Mouse (Mus musculus) neural tube, embryonic 13.5 days (tissue): ENCODE data around the gene Abhd16a. TPM values are rescaled to one million over a fixed set of nuclear protein-coding genes. Genes with fewer than 3 reads are reported as not detected.

Source experiments
- ATAC-seq: fragments of 200-750 bp; cut with Nextera tagmentation; 2 replicates; pipeline ENCODE4 v1.8.0; 2017; ENCODE audit warnings: low read depth, mild to moderate bottlenecking, moderate TSS enrichment, moderate library complexity
- H3K27ac ChIP-seq: fragments of 300-500 bp; sonication (generic); replicated peaks from 2 replicates; pipeline ENCODE4 v1.5.1; 2015; ENCODE audit warnings: moderate library complexity, mild to moderate bottlenecking, inconsistent platforms
- H3K27me3 ChIP-seq: fragments of 300-500 bp; sonication (generic); 2 replicates; pipeline ENCODE4 v1.6.1; 2015; ENCODE audit warnings: mild to moderate bottlenecking, inconsistent platforms
- H3K36me3 ChIP-seq: fragments of 300-500 bp; sonication (generic); 2 replicates; pipeline ENCODE4 v1.6.1; 2015; ENCODE audit warnings: mild to moderate bottlenecking, inconsistent platforms
- H3K4me1 ChIP-seq: fragments of 300-500 bp; sonication (generic); replicated peaks from 2 replicates; pipeline ENCODE4 v1.6.1; 2015; ENCODE audit warnings: inconsistent platforms
- H3K4me2 ChIP-seq: fragments of 300-500 bp; sonication (generic); 2 replicates; pipeline ENCODE4 v1.6.1; 2015; ENCODE audit warnings: inconsistent platforms, mild to moderate bottlenecking, moderate library complexity
- H3K4me3 ChIP-seq: fragments of 300-500 bp; sonication (generic); 2 replicates; pipeline ENCODE4 v1.5.1; 2015; ENCODE audit warnings: mild to moderate bottlenecking, inconsistent platforms
- H3K9ac ChIP-seq: fragments of 300-500 bp; sonication (generic); 2 replicates; pipeline ENCODE4 v1.6.1; 2015; ENCODE audit warnings: moderate library complexity, mild to moderate bottlenecking, inconsistent platforms
- H3K9me3 ChIP-seq: fragments of 300-500 bp; sonication (generic); 2 replicates; pipeline ENCODE4 v1.6.1; 2016; ENCODE audit warnings: inconsistent platforms
- WGBS: fragments of 180-500 bp; shearing (Covaris S2); methylation state at CpG from one replicate; pipeline ENCODE4 v1.1.7; 2015; 5-methylcytosine and 5-hydroxymethylcytosine counted together
- polyA plus RNA-seq: library from polyadenylated mRNA; unstranded; fragments of >200 nt; fragmentation: Nextera tagmentation; extraction: Ambion mirVana; gene quantifications from 2 replicates; pipeline ENCODE4 v1.2.1, GENCODE M21; 2015

Gene Abhd16a
- polyA plus RNA-seq, 1 experiment from 2014 or later: 104 TPM

DNA sequence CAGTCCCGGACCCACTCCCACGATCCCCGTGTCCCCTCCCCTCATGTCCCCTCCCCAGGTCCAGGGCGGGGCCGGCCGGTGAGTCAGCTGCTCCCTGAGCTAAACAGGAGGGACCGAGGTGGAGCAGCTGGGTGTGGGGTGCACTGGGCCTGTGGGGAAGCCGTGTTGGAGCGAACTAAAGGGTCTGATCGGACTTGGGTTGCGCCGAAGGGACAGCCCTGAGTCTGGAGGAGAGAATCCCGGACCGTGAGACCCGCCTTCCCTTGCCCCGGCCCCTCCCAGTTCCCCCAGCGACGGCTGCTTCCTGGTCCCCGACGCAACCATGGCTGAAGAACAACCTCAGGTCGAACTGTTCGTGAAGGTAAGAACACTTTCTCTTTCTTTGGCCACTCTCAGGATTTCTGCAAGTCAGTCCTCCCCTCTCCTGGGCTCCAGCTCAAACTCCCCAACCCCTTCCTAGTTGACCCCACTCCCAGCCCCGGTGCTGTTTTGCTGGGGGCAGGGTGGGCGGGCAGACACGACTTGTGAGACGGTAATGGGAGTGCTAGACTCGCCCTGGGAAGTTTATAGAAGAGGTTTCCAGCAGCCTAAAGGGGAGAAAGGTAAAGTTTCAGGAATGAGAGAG, 38.8 kb upstream of the Abhd16a start:
- Histone ChIP-seq H3K4me3 (peak overlapping the region; percentile 45), H3K9ac (peak overlapping the region; percentile 78), H3K4me1 (peaks cover 58% of the 10 kb centered on the region), H3K4me2 (peak overlapping the region; percentile 64), H3K9me3 (no peaks in the 10 kb centered on the region), H3K27me3 (no peaks in the 10 kb centered on the region), H3K27ac (peak overlapping the region; percentile 95), H3K36me3 (peaks cover 13% of the 10 kb centered on the region)
- 1% methylated on average over 27 of the region's 27 CpGs for WGBS
- peak; percentile 15; the same call in 1 of the 2 replicates for ATAC-seq

DNA sequence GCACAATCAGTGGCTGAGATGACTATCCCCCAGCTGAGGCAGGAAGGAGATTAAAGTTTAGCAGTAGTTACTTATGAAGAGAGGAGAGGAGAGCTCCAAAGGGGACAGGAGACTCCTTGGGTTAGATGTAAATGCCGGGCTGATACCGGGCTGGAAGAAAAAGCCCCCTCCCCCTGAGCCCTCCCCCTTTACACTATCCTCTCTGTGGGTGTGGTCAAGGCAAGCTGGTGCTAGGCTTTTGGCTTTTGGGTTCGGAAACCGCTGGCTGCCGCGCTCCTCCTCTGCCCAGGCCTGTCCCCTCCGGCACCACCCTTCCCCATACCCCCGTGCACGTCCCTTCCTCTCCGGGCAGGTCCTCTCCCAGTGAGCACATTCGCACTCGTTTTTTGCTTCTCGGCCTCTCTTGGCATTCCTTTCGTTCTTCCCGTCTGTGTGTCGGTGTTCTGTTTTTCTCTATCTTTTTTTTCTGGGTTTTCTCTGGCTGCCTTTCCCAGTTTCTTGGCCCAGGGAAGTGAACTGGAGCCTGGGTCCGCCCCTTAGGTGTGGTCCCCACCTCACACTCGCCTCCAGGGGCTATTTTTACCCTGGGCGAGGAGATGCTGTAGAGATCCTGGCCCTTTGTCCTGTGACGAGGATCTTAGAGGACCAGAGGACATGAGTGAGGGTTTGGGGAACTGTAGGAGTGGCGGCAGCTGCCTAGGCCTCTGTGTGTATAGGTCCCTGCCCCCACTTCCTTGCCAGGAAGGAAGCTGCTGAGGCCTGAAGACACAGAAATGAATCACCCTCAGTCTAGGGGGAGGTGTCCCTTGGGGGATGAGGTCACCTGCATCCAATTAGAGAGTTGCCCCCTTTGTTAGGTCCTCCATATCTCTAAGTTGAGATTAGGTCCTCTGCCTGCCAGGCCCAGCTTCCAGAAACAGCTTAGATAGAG, 37.6 kb upstream of the Abhd16a start:
- Histone ChIP-seq H3K27me3 (no peaks in the 10 kb centered on the region), H3K9ac (peak overlapping the region; percentile 78)

DNA sequence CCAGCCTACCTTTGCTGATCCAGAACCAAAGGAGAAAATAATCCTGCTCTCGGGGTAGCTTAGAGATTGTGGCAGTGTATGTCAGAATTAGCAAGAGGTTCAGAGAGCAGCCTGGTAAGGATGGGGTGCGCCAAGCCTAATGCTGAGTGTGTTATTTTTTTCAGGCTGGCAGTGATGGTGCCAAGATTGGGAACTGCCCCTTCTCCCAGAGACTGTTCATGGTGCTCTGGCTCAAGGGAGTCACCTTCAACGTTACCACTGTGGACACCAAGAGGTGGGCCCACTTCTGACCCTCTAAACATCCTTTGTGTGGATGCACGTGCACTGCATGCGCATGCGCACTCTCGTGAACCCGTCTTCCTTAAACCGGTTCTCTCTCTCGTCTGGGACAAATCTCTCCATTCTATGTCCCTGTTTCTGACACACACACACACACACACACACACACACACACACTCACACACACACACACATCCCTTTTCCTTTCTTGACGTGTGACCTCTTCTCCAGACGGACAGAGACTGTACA, 36.7 kb upstream of the Abhd16a start:
- H3K9ac ChIP-seq: peak overlapping the region; percentile 78
- H3K27me3 ChIP-seq: no peaks in the 10 kb centered on the region
- peak overlapping the region; percentile 64 for H3K4me2 ChIP-seq
- H3K9me3 ChIP-seq: no peaks in the 10 kb centered on the region
- 86% methylated on average over 12 of the region's 12 CpGs for WGBS
- H3K27ac ChIP-seq: peak overlapping the region; percentile 95
- peaks cover 44% of the 10 kb centered on the region for H3K4me1 ChIP-seq
- H3K36me3 ChIP-seq: peaks cover 23% of the 10 kb centered on the region
- peak overlapping the region; percentile 45 for H3K4me3 ChIP-seq
- no peak for ATAC-seq

More for the DNA sequence above, 37.6 kb upstream of the Abhd16a start:
- Histone ChIP-seq H3K9me3 (no peaks in the 10 kb centered on the region), H3K27ac (peak overlapping the region; percentile 95), H3K4me1 (peaks cover 49% of the 10 kb centered on the region), H3K4me3 (peak overlapping the region; percentile 45), H3K4me2 (peak overlapping the region; percentile 64), H3K36me3 (peaks cover 23% of the 10 kb centered on the region)
- ATAC-seq: peak; percentile 57
- WGBS: 2% methylated on average over 21 of the region's 21 CpGs

DNA sequence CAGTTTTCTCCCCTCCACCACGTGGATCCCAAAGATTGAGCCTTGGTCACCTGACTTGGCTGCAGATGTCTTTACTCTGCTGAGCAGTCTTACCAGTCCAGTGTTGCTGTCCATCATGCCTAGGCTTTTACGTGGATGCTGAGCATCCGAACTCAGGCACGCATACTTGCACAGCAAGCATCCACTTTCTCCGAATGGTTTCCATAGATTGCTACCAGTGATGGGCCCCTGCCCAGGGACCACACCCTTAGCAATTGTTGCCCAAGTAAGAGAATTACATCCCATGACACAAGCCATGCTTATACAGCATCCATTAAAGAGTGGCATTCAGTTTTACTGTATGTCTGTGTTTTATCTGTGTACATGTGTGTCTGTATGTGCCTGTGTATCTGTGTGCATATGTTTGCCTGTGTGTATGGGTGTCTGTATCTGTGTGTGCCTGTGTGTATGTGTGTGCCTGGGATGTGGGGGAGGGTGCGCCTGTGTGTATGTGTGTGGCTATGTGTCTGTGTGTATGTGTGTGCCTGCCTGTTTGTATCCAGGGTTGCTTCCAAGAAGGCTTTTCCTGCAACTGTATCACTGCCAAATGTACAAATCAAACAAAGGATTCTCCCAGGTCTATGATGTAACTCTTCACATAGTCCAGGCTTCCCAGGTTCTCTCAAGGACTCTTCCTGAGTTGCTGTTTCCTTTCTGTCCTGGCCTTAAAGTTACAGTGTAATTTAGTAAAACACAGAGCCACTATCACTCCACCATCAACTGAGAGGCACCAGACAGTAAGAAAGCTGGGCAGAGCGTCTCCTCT, 33.2 kb upstream of the Abhd16a start:
- no peak overlapping the region for H3K4me3 ChIP-seq
- ATAC-seq: no peak
- H3K36me3 ChIP-seq: peaks cover 28% of the 10 kb centered on the region
- no peak overlapping the region for H3K27ac ChIP-seq
- no peak overlapping the region for H3K4me2 ChIP-seq
- no peaks in the 10 kb centered on the region for H3K27me3 ChIP-seq
- no peaks in the 10 kb centered on the region for H3K9me3 ChIP-seq
- peaks cover 43% of the 10 kb centered on the region for H3K4me1 ChIP-seq
- WGBS: 90% methylated on average over 7 of the region's 7 CpGs
- no peak overlapping the region for H3K9ac ChIP-seq

DNA sequence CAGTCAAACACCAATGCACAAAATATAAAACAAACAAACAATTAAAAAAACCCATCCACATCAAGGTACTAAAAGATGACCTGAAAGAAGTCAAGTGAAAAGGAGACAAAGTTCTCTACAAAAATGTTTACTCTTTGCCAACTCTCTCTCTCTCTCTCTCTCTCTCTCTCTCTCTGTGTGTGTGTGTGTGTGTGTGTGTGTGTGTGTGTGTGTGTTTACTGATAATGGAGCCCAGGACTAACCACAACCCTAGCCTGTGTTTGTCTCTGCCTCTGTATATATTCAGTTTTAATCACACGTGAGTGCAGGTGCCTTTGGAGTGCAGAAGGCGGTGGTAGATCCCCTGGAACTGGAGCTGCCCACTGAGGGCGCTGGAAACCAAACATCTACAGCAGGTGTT, 32.0 kb upstream of the Abhd16a start:
- Histone ChIP-seq H3K4me3 (no peak overlapping the region), H3K36me3 (peaks cover 38% of the 10 kb centered on the region), H3K27ac (no peak overlapping the region), H3K4me2 (no peak overlapping the region), H3K27me3 (no peaks in the 10 kb centered on the region), H3K4me1 (peaks cover 39% of the 10 kb centered on the region), H3K9ac (no peak overlapping the region), H3K9me3 (no peaks in the 10 kb centered on the region)
- 79% methylated on average over 3 of the region's 3 CpGs for WGBS
- ATAC-seq: no peak

DNA sequence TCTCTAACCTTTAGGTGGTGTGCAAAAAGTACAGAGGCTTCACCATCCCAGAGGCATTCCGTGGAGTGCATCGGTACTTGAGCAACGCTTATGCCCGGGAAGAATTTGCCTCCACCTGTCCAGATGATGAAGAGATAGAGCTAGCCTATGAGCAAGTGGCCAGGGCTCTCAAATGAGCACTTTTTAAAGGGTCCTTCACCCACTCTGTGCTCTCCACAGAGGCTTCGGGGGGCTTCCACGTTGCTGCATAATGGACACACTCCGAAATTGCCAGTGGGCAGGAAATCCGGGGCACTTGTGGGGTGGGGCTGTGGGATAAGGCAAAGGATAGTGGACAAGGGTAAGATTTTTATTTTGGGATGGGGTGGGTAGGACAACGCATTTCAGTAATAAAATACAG, 30.7 kb upstream of the Abhd16a start:
- peaks cover 41% of the 10 kb centered on the region for H3K36me3 ChIP-seq

DNA sequence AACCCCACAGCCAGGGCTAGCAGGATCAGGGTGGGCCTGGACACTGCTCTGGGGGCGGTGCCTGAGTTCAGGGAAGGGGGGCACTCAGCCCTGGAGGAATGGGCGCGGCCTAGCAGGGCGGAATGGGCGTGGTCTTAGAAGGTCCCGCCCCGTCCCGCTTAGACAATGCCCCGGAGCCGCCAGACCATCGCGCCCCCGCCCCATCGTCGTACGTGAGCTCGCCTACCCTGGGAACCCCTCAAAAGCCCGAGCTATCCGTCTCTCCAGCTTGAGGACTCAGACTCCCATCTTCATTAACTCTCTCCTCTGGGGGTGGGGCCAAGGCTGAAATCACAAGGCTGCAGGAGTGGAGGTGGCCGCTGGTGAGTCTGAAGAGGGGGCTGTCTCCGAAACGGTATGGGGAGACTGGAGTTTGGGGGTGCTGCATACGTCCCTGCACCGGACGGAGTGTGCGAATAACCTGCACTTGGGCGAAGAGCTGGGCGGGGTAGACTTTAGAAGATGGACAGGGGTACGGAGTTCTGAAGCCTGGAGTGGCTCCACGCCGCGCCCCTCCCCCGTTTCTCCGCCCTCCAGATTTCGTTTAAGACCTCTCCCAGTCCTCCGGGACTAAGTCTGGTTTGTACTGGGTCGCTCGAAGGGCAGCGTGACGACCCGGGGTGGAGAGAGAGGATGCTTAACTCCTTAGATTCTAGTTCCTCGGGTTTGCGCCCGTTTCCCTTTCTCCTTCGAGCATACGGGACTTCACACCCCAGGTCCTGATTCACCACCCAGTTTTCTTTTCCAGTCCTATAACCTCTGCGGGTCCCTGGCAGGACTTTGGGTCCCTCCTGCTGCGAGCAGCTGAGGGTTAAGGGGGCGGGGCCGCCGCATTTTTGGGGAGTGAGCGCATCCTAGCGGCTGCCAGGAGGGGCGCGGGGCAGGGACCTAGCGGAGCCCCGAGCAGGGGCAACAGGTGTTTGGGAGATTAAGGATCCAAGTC, 29.9 kb upstream of the Abhd16a start, which contains the start of gene Ddah2:
Gene Ddah2, plus strand, starts transcription at position 125 of the 982 bp plus-strand sequence.
- under 1% methylated on average over 57 of the region's 57 CpGs for WGBS

More for the DNA sequence above, 30.7 kb upstream of the Abhd16a start:
- H3K27ac ChIP-seq: peak overlapping the region; percentile 87
- 0 out of 2 replicates have a peak, but pooled peaks have one; percentile 0 for ATAC-seq
- peaks cover 30% of the 10 kb centered on the region for H3K4me1 ChIP-seq
- H3K9ac ChIP-seq: peak overlapping the region; percentile 87
- peak overlapping the region; percentile 79 for H3K4me3 ChIP-seq
- peak overlapping the region; percentile 94 for H3K4me2 ChIP-seq
- peaks cover 6% of the 10 kb centered on the region for H3K27me3 ChIP-seq
- WGBS: 67% methylated on average over 9 of the region's 9 CpGs
- H3K9me3 ChIP-seq: no peaks in the 10 kb centered on the region

DNA sequence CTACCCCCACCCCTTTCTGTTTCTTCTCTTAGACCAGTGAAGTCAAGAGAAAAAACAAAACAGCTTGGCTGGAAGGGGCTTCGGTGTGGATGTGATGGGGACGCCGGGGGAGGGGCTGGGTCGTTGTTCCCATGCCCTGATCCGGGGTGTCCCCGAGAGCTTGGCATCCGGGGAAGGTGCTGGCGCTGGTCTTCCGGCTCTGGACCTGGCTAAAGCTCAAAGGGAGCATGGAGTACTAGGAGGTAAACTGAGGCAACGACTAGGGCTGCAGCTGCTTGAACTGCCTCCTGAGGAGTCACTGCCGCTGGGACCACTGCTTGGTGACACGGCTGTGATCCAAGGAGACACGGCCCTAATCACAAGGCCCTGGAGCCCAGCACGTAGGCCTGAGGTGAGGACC, 29.0 kb upstream of the Abhd16a start:
- peak overlapping the region; percentile 94 for H3K4me2 ChIP-seq
- H3K4me3 ChIP-seq: peak overlapping the region; percentile 79
- H3K9ac ChIP-seq: peak overlapping the region; percentile 87
- WGBS: 29% methylated on average over 14 of the region's 14 CpGs
- peaks cover 37% of the 10 kb centered on the region for H3K4me1 ChIP-seq
- no peaks in the 10 kb centered on the region for H3K9me3 ChIP-seq
- H3K36me3 ChIP-seq: peaks cover 36% of the 10 kb centered on the region
- peaks cover 24% of the 10 kb centered on the region for H3K27me3 ChIP-seq
- no peak overlapping the region for H3K27ac ChIP-seq
- no peak for ATAC-seq

More for the DNA sequence above, 29.9 kb upstream of the Abhd16a start, which contains the start of gene Ddah2:
- H3K4me1 ChIP-seq: peaks cover 30% of the 10 kb centered on the region
- peaks cover 38% of the 10 kb centered on the region for H3K36me3 ChIP-seq
- peak within 1 kb of the TSS; percentile 87 for H3K9ac ChIP-seq
- peak within 1 kb of the TSS; percentile 94 for H3K4me2 ChIP-seq
- H3K27me3 ChIP-seq: peaks cover 15% of the 10 kb centered on the region
- H3K9me3 ChIP-seq: no peaks in the 10 kb centered on the region
- peak within 1 kb of the TSS; percentile 87 for H3K27ac ChIP-seq
- peak; percentile 94 for ATAC-seq
- peak within 1 kb of the TSS; percentile 79 for H3K4me3 ChIP-seq

DNA sequence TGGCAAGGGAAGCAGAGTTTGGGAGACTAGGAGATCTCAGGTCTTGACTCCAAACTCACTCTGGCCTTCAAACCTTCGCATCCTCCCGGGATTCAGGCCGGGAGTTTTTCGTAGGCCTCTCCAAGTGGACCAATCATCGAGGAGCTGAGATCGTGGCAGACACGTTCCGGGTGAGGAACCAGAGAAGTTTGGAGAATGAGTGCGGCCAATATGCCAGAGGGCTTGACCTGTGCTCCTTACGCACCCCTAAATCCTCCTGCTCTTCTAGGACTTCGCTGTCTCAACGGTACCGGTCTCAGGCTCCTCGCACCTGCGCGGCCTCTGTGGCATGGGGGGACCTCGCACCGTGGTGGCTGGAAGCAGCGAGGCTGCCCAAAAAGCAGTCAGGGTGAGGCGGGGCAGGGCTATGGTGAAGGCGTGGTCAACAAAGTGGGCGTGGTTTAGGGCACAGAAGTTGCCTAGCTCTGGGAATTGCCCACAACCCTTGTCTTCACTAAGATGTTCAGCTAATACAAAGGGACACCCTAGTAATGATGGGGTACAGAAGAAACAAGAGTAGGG, 28.2 kb upstream of the Abhd16a start:
- Histone ChIP-seq H3K27ac (no peak overlapping the region), H3K27me3 (peaks cover 31% of the 10 kb centered on the region), H3K4me3 (peak overlapping the region; percentile 79), H3K9me3 (no peaks in the 10 kb centered on the region), H3K9ac (peak overlapping the region; percentile 87), H3K4me1 (peaks cover 43% of the 10 kb centered on the region), H3K4me2 (peak overlapping the region; percentile 94), H3K36me3 (peaks cover 32% of the 10 kb centered on the region)
- WGBS: 52% methylated on average over 22 of the region's 22 CpGs
- ATAC-seq: no peak

DNA sequence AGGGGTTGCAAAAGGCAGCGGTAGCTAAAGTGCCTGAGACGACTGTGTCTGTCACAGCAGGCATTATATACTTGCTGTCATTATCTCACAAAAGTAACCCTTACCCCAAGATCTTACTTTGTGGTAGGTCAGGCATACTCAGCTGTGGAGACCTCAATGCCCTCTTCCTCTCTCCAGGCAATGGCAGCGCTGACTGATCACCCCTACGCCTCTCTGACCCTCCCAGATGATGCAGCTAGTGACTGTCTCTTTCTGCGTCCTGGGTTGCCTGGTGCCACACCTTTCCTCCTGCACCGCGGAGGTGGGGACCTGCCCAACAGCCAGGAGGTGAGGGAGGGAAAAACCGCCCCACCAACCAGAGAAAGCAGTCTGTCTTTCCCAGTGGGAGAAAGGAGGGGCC, 27.8 kb upstream of the Abhd16a start:
- WGBS: 78% methylated on average over 8 of the region's 8 CpGs
- no peak overlapping the region for H3K4me2 ChIP-seq

More for the DNA sequence above, 27.8 kb upstream of the Abhd16a start:
- no peak overlapping the region for H3K9ac ChIP-seq
- H3K9me3 ChIP-seq: no peaks in the 10 kb centered on the region
- H3K27ac ChIP-seq: no peak overlapping the region
- H3K36me3 ChIP-seq: peaks cover 27% of the 10 kb centered on the region
- peaks cover 43% of the 10 kb centered on the region for H3K4me1 ChIP-seq
- H3K27me3 ChIP-seq: peaks cover 36% of the 10 kb centered on the region
- no peak for ATAC-seq
- no peak overlapping the region for H3K4me3 ChIP-seq
